In genomic region chr10:110762134-110762884, GRCm38 (mm10) we compare ENCODE assay signal across 12 mouse cellular contexts. TPM values are rescaled to one million over a fixed set of nuclear protein-coding genes. Genes with fewer than 3 reads are reported as not detected.
DNase-seq lines count a peak whose midpoint lies in the region; ATAC-seq and TF ChIP-seq lines count a peak whose summit lies in the region.
"Had no signal": no experiment of that assay in that cellular context is flagged by ENCODE, and none has a peak within 500 bp of the region (broad histone marks: within the 10 kb centered on the region; RNA-seq: fewer than 3 reads in every experiment).

No protein-coding gene starts in this region.

- H3K9ac ChIP-seq in forebrain, postnatal 0 days, result no peak overlapping the region
- no peak overlapping the region for H3K9ac ChIP-seq in neural tube, embryonic 12.5 days
- H3K9ac ChIP-seq: heart, embryonic 15.5 days; liver, embryonic 13.5 days had no signal

- TF ChIP-seq CTCF in forebrain, postnatal 0 days (IDR thresholded peaks at IDR 0.05; ENCODE audit: low read depth), result peak; percentile 24; the same call in 1 of the 2 replicates

- WGBS in forebrain, postnatal 0 days, result 81% methylated on average over 16 of the region's 16 CpGs
- 55% methylated on average over 16 of the region's 16 CpGs for WGBS in neural tube, embryonic 12.5 days

- no peaks in the 10 kb centered on the region for H3K27me3 ChIP-seq in forebrain, postnatal 0 days (ENCODE audit: insufficient read depth, low read length)
- no peaks in the 10 kb centered on the region for H3K27me3 ChIP-seq in neural tube, embryonic 12.5 days (replicated peaks)
- H3K27me3 ChIP-seq: heart, embryonic 15.5 days; liver, embryonic 13.5 days had no signal

- H3K27ac ChIP-seq in forebrain, postnatal 0 days (ENCODE audit: low read depth, low read length), result no peak overlapping the region
- no peak overlapping the region for H3K27ac ChIP-seq in neural tube, embryonic 12.5 days
- H3K27ac ChIP-seq: heart, embryonic 15.5 days; liver, embryonic 13.5 days had no signal

- no peaks in the 10 kb centered on the region for H3K4me1 ChIP-seq in forebrain, postnatal 0 days (ENCODE audit: insufficient read depth)
- H3K4me1 ChIP-seq in neural tube, embryonic 12.5 days, result no peaks in the 10 kb centered on the region
- H3K4me1 ChIP-seq: heart, embryonic 15.5 days; liver, embryonic 13.5 days had no signal

- DNase-seq in layer of hippocampus, adult 9-11 months, result peak; percentile 33
- no peak for DNase-seq in layer of hippocampus, adult 11-12 months (ENCODE audit: low spot score)
- peak; percentile 60 for DNase-seq in cerebellum, adult 11 months
- no peak for DNase-seq in forebrain, postnatal 0 days
- no peak for DNase-seq in gastrocnemius, postnatal 4 days (ENCODE audit: low spot score in 2 of 2)
- DNase-seq in urinary bladder, postnatal 10 days (ENCODE audit: low spot score), result no peak
- no peak for DNase-seq in gastrocnemius, postnatal 14 days
- DNase-seq: liver, embryonic 13.5 days; right cerebral cortex, postnatal 4 days; thymus, adult 2 months had no signal

- no peak overlapping the region for H3K4me2 ChIP-seq in forebrain, postnatal 0 days (ENCODE audit: low read depth)
- no peak overlapping the region; the same call in 1 of the 2 replicates for H3K4me2 ChIP-seq in neural tube, embryonic 12.5 days (replicated peaks)
- H3K4me2 ChIP-seq: heart, embryonic 15.5 days; liver, embryonic 13.5 days had no signal

- H3K4me3 ChIP-seq in forebrain, postnatal 0 days (ENCODE audit: low read depth, low read length), result no peak overlapping the region
- H3K4me3 ChIP-seq in neural tube, embryonic 12.5 days, result no peak overlapping the region
- H3K4me3 ChIP-seq: heart, embryonic 15.5 days; liver, embryonic 13.5 days had no signal

- ATAC-seq in forebrain, postnatal 0 days, result peak; percentile 40; the same call in 1 of the 2 replicates
- peak; percentile 73 for ATAC-seq in neural tube, embryonic 12.5 days (ENCODE audit: low FRiP score, low read depth)

- intact Hi-C loops in gastrocnemius, postnatal 14 days (cut with DNase I; ENCODE audit: low total_unique reads), result no loop called here

- H3K36me3 ChIP-seq in forebrain, postnatal 0 days (ENCODE audit: insufficient read depth), result peaks cover 24% of the 10 kb centered on the region; the same call in 1 of the 2 replicates
- peaks cover 58% of the 10 kb centered on the region for H3K36me3 ChIP-seq in neural tube, embryonic 12.5 days

- H3K9me3 ChIP-seq in forebrain, postnatal 0 days (ENCODE audit: low read length), result 0 out of 2 replicates have a peak, but pooled peaks cover 2% of the 10 kb centered on the region
- H3K9me3 ChIP-seq in neural tube, embryonic 12.5 days, result peaks cover 9% of the 10 kb centered on the region; the same call in 1 of the 2 replicates
- H3K9me3 ChIP-seq: heart, embryonic 15.5 days; liver, embryonic 13.5 days had no signal

RNA-seq across cellular contexts. Expression of gene E2f7, which starts 17.1 kb away (rescaled TPM):
- 3.2 and 3.5 TPM in 2 replicates for total RNA-seq in forebrain, postnatal 0 days (2014; rRNA removed)
- 2.3 and 3.4 TPM in 2 replicates for polyA plus RNA-seq in forebrain, postnatal 0 days (2015; fragmentation: Nextera tagmentation; extraction: Ambion mirVana)
- 19.5 and 21.0 TPM in 2 replicates for polyA plus RNA-seq in neural tube, embryonic 12.5 days (2016; fragmentation: Nextera tagmentation; extraction: Ambion mirVana)
- total RNA-seq in gastrocnemius, postnatal 4 days (2021), result 10 to 100 TPM; 10.9 to 11.6 TPM
- total RNA-seq in gastrocnemius, postnatal 14 days (2021), result 1 to 10 TPM; 2.2 to 2.3 TPM

Comparison
In these comparisons a context has a peak if more than half of its experiments do, and no peak if none do; other contexts are left out.
1. DNase-seq: peak in layer of hippocampus, adult 9-11 months (single experiment) and cerebellum, adult 11 months (single experiment); none in layer of hippocampus, adult 11-12 months (single experiment), forebrain, postnatal 0 days (single experiment), gastrocnemius, postnatal 4 days (0 of 2), urinary bladder, postnatal 10 days (single experiment) and gastrocnemius, postnatal 14 days (single experiment).